Mouse (Mus musculus): ENCODE results near the gene Cltb.

GRCm38 (mm10) chr13:54603501-54603900, 7.6 kb downstream of the Cltb start:
- TF ChIP-seq POLR2A (IDR thresholded peaks at IDR 0.05; ENCODE audit: extremely low read depth, insufficient read depth, low read length) = no peak
- TF ChIP-seq CTCF (IDR thresholded peaks at IDR 0.05; ENCODE audit: low read depth, low read length) = no peak

Measured in liver, adult 2 months (tissue).